Mouse (Mus musculus): ENCODE measurements around the gene Cgnl1. TPM values are rescaled to one million over a fixed set of nuclear protein-coding genes. Genes with fewer than 3 reads are reported as not detected.
A peak's percentile ranks its signal among the peaks of the same experiment; 100 is the strongest.

The Cgnl1 gene
- polyA plus RNA-seq, 1 experiment from 2014 or later = 5.9 TPM

DNA sequence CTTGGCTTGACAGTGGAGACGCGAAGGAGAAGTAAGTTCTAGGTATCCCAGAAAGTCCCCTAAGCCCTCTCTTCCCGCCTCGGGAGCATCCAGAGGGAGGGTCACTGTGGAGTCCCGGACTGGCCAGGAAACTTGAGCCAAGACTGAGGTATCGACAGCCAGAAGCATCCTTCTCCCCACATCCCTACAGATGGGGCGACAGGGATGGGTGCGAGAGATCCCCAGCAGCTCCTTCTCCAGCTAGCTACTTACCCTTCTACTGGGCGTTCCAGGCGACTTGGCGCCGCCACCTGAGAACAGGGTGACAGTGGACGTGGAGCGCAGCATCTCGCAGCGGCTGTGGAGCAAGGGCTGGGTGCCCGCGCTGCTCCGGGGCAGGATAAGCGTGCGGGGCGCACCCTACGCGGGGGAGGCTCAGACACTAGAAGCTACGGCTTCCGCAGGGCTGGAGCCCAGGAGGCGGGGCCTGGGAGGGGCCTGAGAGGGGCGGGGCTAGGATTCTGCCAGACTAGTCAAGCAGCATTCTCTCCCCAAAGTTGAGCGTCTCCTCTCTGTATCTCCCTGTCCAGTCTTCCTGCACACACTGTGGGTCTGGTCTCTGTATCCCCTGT is 179.4 kb downstream of the Cgnl1 start, which contains the start of gene Myzap:
Gene Myzap, minus strand, starts transcription at position 423 of the 611 bp plus-strand sequence.
- Histone ChIP-seq H3K4me3 (ENCODE audit: low read depth, low read length) (peak within 1 kb of the TSS; percentile 52), H3K9me3 (ENCODE audit: control insufficient read depth, low read length) (no peaks in the 10 kb centered on the region), H3K36me3 (ENCODE audit: control insufficient read depth, insufficient read depth, low read length) (no peaks in the 10 kb centered on the region), H3K4me2 (peak within 1 kb of the TSS; percentile 79), H3K9ac (ENCODE audit: low read depth, low read length) (0 out of 2 replicates have a peak within 1 kb of the TSS, but pooled peaks have one; percentile 21), H3K27ac (ENCODE audit: low read depth, low read length) (no peak within 1 kb of the TSS), H3K27me3 (replicated peaks; ENCODE audit: control insufficient read depth, insufficient read depth, low read length) (peaks cover 7% of the 10 kb centered on the region), H3K4me1 (replicated peaks; ENCODE audit: control insufficient read depth, insufficient read depth, low read length) (0 out of 2 replicates have a peak, but pooled peaks cover 3% of the 10 kb centered on the region)
- ATAC-seq (replicated peaks; ENCODE audit: low FRiP score) (peak; percentile 87), DNase-seq (ENCODE audit: low spot score) (peak; percentile 84)
- WGBS = 3% methylated on average over 29 of the region's 29 CpGs

GRCm38 (mm10) chr9:71591106-71591505 is 180.3 kb downstream of the Cgnl1 start:
- Histone ChIP-seq H3K4me3 (ENCODE audit: low read depth, low read length) (no peak overlapping the region), H3K4me2 (peak overlapping the region; percentile 79), H3K27me3 (replicated peaks; ENCODE audit: control insufficient read depth, insufficient read depth, low read length) (peaks cover 7% of the 10 kb centered on the region), H3K9me3 (ENCODE audit: control insufficient read depth, low read length) (no peaks in the 10 kb centered on the region), H3K27ac (ENCODE audit: low read depth, low read length) (no peak overlapping the region), H3K9ac (ENCODE audit: low read depth, low read length) (no peak overlapping the region), H3K4me1 (replicated peaks; ENCODE audit: control insufficient read depth, insufficient read depth, low read length) (no peaks in the 10 kb centered on the region), H3K36me3 (ENCODE audit: control insufficient read depth, insufficient read depth, low read length) (no peaks in the 10 kb centered on the region)
- no peak for ATAC-seq (replicated peaks; ENCODE audit: low FRiP score)
- DNase-seq (ENCODE audit: low spot score) = no peak
- WGBS = 61% methylated on average over 5 of the region's 5 CpGs

GRCm38 (mm10) chr9:71589771-71590170 is 181.6 kb downstream of the Cgnl1 start:
- ATAC-seq (replicated peaks; ENCODE audit: low FRiP score) (no peak), DNase-seq (ENCODE audit: low spot score) (no peak)
- Histone ChIP-seq H3K4me1 (replicated peaks; ENCODE audit: control insufficient read depth, insufficient read depth, low read length) (no peaks in the 10 kb centered on the region), H3K4me2 (no peak overlapping the region), H3K9me3 (ENCODE audit: control insufficient read depth, low read length) (no peaks in the 10 kb centered on the region; the same call in 1 of the 2 replicates), H3K9ac (ENCODE audit: low read depth, low read length) (no peak overlapping the region), H3K27me3 (replicated peaks; ENCODE audit: control insufficient read depth, insufficient read depth, low read length) (peaks cover 7% of the 10 kb centered on the region), H3K27ac (ENCODE audit: low read depth, low read length) (no peak overlapping the region), H3K4me3 (ENCODE audit: low read depth, low read length) (no peak overlapping the region), H3K36me3 (ENCODE audit: control insufficient read depth, insufficient read depth, low read length) (0 out of 2 replicates have a peak, but pooled peaks cover 2% of the 10 kb centered on the region)
- WGBS = 54% methylated on average over 7 of the region's 7 CpGs

- H3K36me3 ChIP-seq (ENCODE audit: control insufficient read depth, insufficient read depth, low read length) = 0 out of 2 replicates have a peak, but pooled peaks cover 2% of the 10 kb centered on the region
- no peak overlapping the region for H3K4me2 ChIP-seq
Observed at GRCm38 (mm10) chr9:71588930-71589592, 182.3 kb downstream of the Cgnl1 start.

GRCm38 (mm10) chr9:71586408-71586807 is 185.0 kb downstream of the Cgnl1 start:
- Histone ChIP-seq H3K27ac (ENCODE audit: low read depth, low read length) (no peak overlapping the region), H3K4me3 (ENCODE audit: low read depth, low read length) (no peak overlapping the region), H3K9me3 (ENCODE audit: control insufficient read depth, low read length) (no peaks in the 10 kb centered on the region; the same call in 1 of the 2 replicates), H3K4me1 (replicated peaks; ENCODE audit: control insufficient read depth, insufficient read depth, low read length) (no peaks in the 10 kb centered on the region), H3K36me3 (ENCODE audit: control insufficient read depth, insufficient read depth, low read length) (0 out of 2 replicates have a peak, but pooled peaks cover 2% of the 10 kb centered on the region), H3K9ac (ENCODE audit: low read depth, low read length) (no peak overlapping the region), H3K4me2 (no peak overlapping the region), H3K27me3 (replicated peaks; ENCODE audit: control insufficient read depth, insufficient read depth, low read length) (peaks cover under 1% of the 10 kb centered on the region; the same call in 1 of the 2 replicates)
- ATAC-seq (replicated peaks; ENCODE audit: low FRiP score) (no peak), DNase-seq (ENCODE audit: low spot score) (no peak)
- 50% methylated on average over 3 of the region's 3 CpGs for WGBS

More at GRCm38 (mm10) chr9:71588930-71589592, 182.3 kb downstream of the Cgnl1 start:
- H3K4me1 ChIP-seq (replicated peaks; ENCODE audit: control insufficient read depth, insufficient read depth, low read length) = no peaks in the 10 kb centered on the region
- H3K4me3 ChIP-seq (ENCODE audit: low read depth, low read length) = no peak overlapping the region
- no peak overlapping the region for H3K27ac ChIP-seq (ENCODE audit: low read depth, low read length)
- H3K27me3 ChIP-seq (replicated peaks; ENCODE audit: control insufficient read depth, insufficient read depth, low read length) = peaks cover 7% of the 10 kb centered on the region
- no peaks in the 10 kb centered on the region; the same call in 1 of the 2 replicates for H3K9me3 ChIP-seq (ENCODE audit: control insufficient read depth, low read length)
- no peak overlapping the region for H3K9ac ChIP-seq (ENCODE audit: low read depth, low read length)
- ATAC-seq (replicated peaks; ENCODE audit: low FRiP score) (no peak), DNase-seq (ENCODE audit: low spot score) (no peak)
- WGBS = 55% methylated on average over 2 of the region's 2 CpGs

- 0 out of 2 replicates have a peak, but pooled peaks cover 2% of the 10 kb centered on the region for H3K36me3 ChIP-seq (ENCODE audit: control insufficient read depth, insufficient read depth, low read length)
- no peak overlapping the region for H3K4me2 ChIP-seq
- H3K4me1 ChIP-seq (replicated peaks; ENCODE audit: control insufficient read depth, insufficient read depth, low read length) = no peaks in the 10 kb centered on the region
- no peaks in the 10 kb centered on the region; the same call in 1 of the 2 replicates for H3K9me3 ChIP-seq (ENCODE audit: control insufficient read depth, low read length)
- H3K27ac ChIP-seq (ENCODE audit: low read depth, low read length) = no peak overlapping the region
- 63% methylated on average over 1 of the region's 1 CpGs for WGBS
- no peak for DNase-seq (ENCODE audit: low spot score)
- H3K9ac ChIP-seq (ENCODE audit: low read depth, low read length) = no peak overlapping the region
- no peaks in the 10 kb centered on the region for H3K27me3 ChIP-seq (replicated peaks; ENCODE audit: control insufficient read depth, insufficient read depth, low read length)
- no peak overlapping the region for H3K4me3 ChIP-seq (ENCODE audit: low read depth, low read length)
- no peak for ATAC-seq (replicated peaks; ENCODE audit: low FRiP score)
Observed at GRCm38 (mm10) chr9:71582771-71583170, 188.6 kb downstream of the Cgnl1 start.

DNA sequence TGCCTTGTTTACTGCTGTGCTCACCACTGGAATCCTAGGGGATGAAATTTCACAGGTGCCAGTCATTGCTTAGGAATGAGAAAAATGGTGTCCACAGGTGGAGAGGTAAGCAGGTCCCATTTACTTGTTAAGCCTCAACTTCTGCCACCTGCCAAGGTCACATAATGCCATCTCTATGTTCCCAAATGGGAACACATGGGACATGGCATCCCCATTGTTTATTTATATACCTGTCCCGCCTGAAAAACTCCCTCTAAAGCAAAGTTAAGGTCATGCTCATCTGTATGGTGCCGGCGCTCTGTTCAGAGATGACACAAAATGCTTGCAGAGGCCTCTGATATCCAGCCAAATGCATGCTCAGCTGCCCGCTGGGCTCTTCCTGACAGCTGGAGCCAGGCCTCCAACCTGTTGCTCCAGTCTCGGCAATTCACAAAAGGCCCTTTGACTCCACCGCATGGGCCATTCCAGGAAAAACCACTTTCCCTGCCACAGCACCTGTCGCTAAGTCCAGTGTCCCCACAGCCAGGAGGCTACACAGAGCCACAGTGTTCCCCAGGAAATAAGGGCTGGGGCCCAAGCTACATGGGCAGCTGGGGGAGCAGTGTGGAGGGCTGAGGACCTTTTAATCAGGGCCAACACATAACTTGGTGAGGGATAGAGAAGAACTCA is 192.4 kb downstream of the Cgnl1 start:
- 81% methylated on average over 7 of the region's 7 CpGs for WGBS
- H3K4me2 ChIP-seq = no peak overlapping the region
- no peaks in the 10 kb centered on the region for H3K36me3 ChIP-seq (ENCODE audit: control insufficient read depth, insufficient read depth, low read length)
- DNase-seq (ENCODE audit: low spot score) (no peak), ATAC-seq (replicated peaks; ENCODE audit: low FRiP score) (no peak)
- H3K27me3 ChIP-seq (replicated peaks; ENCODE audit: control insufficient read depth, insufficient read depth, low read length) = no peaks in the 10 kb centered on the region
- H3K9me3 ChIP-seq (ENCODE audit: control insufficient read depth, low read length) = no peaks in the 10 kb centered on the region
- no peak overlapping the region for H3K9ac ChIP-seq (ENCODE audit: low read depth, low read length)
- no peak overlapping the region for H3K4me3 ChIP-seq (ENCODE audit: low read depth, low read length)
- no peaks in the 10 kb centered on the region for H3K4me1 ChIP-seq (replicated peaks; ENCODE audit: control insufficient read depth, insufficient read depth, low read length)
- no peak overlapping the region for H3K27ac ChIP-seq (ENCODE audit: low read depth, low read length)
